Mouse (Mus musculus): ENCODE results near the gene Phf11c.

DNA sequence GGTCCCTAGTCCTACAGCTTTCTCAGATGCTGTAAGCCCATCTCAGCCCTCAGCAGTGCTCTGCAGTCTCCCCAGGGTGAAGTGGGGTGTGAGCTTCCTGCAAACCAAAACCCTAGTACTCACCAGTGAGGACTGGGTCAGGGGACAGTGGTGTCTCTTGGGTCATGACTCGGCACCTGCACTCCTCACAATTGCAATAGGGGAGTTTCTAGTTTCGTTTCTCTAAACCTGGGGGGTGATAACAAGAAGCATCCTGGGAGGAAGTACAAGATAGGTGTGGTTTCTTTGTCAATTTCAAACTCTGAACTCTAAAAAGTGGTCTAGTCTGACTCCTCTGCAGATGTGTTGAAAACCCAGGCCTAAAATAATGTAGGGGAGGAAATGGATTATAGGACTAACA, 1.8 kb upstream of the Phf11c start:
- TF ChIP-seq CTCF (IDR thresholded peaks at IDR 0.05; ENCODE audit: low read depth) (no peak), EP300 (IDR thresholded peaks at IDR 0.05; ENCODE audit: low read depth) (no peak)

Data from liver, postnatal 0 days (tissue).